Mouse (Mus musculus) spleen, adult 18-20 months (tissue): ENCODE measurements around the gene Lcn12.

Experiments
- DNase-seq, 2 experiments: peaks; one replicate each; pipeline ENCODE4 v3.0.0; 2022; ENCODE audit warnings: mixed read lengths in 2 of 2

Gene Lcn12

GRCm38 (mm10) chr2:25493476-25493961 is at the start of gene Lcn12:
Gene Lcn12 (minus strand): TSS chr2:25493911.
- no peak for DNase-seq

GRCm38 (mm10) chr2:25541644-25542367 is 48.1 kb upstream of the Lcn12 start:
- DNase-seq = no peak

GRCm38 (mm10) chr2:25540541-25540948 is 46.8 kb upstream of the Lcn12 start:
- no peak for DNase-seq

GRCm38 (mm10) chr2:25536531-25536930 is 42.8 kb upstream of the Lcn12 start:
- no peak for DNase-seq

- no peak for DNase-seq
Measured at GRCm38 (mm10) chr2:25534866-25535182, 41.1 kb upstream of the Lcn12 start.

- DNase-seq = peak; percentile 64 to 72
Measured at GRCm38 (mm10) chr2:25534178-25534865, 40.6 kb upstream of the Lcn12 start.

GRCm38 (mm10) chr2:25533707-25534106 is 40.0 kb upstream of the Lcn12 start:
- no peak for DNase-seq

GRCm38 (mm10) chr2:25526510-25527302 is 33.0 kb upstream of the Lcn12 start:
- DNase-seq = no peak

GRCm38 (mm10) chr2:25509912-25510311 is 16.2 kb upstream of the Lcn12 start:
- DNase-seq = no peak

- no peak for DNase-seq
Measured at GRCm38 (mm10) chr2:25506964-25507363, 13.3 kb upstream of the Lcn12 start.

- DNase-seq = no peak
Measured at GRCm38 (mm10) chr2:25505860-25506259, 12.1 kb upstream of the Lcn12 start.

GRCm38 (mm10) chr2:25505000-25505399 is 11.3 kb upstream of the Lcn12 start:
- no peak for DNase-seq

- no peak for DNase-seq
Measured at GRCm38 (mm10) chr2:25504538-25504937, 10.8 kb upstream of the Lcn12 start.

GRCm38 (mm10) chr2:25502726-25503125 is 9.0 kb upstream of the Lcn12 start:
- DNase-seq = no peak

- DNase-seq = no peak
Measured at GRCm38 (mm10) chr2:25501593-25502486, 8.1 kb upstream of the Lcn12 start, which contains the start of gene C8g. Gene C8g (minus strand): TSS chr2:25501719.

- DNase-seq = peak; percentile 70
Measured at GRCm38 (mm10) chr2:25500576-25501405, 7.1 kb upstream of the Lcn12 start, which contains the start of gene Fbxw5. Gene Fbxw5 (plus strand): TSS chr2:25500750.

GRCm38 (mm10) chr2:25500071-25500575 is 6.4 kb upstream of the Lcn12 start:
- no peak for DNase-seq

- no peak for DNase-seq
Measured at GRCm38 (mm10) chr2:25498622-25499478, 5.1 kb upstream of the Lcn12 start.

GRCm38 (mm10) chr2:25497846-25498575 is 4.3 kb upstream of the Lcn12 start:
- no peak for DNase-seq
